Mouse (Mus musculus): ENCODE measurements around the gene Olfr516. TPM values are rescaled to one million over a fixed set of nuclear protein-coding genes. Genes with fewer than 3 reads are reported as not detected.

The Olfr516 gene
- polyA plus RNA-seq (2017; shearing (Covaris generic)): not detected

DNA sequence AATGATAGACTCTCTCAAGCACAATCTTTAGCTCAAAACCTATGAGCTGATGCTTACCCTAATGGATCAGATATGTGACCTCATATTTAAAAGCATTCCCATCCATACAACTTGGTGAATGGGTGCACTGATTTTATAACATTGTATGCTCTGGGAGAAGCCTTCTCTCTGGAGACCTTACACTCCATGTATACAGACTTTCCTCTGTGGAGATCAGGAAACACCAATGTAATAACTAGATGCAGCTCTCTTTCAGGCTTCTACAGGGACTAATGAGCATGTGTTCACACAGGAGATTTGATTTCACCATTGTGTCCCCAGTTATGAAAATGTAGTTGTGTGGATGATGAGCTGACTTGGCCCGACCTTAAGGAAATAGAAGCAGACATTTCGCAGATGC lies at the start of gene Olfr516:
Olfr516 (minus strand) TSS at position 101 of the 400 bp plus-strand sequence.

DNA sequence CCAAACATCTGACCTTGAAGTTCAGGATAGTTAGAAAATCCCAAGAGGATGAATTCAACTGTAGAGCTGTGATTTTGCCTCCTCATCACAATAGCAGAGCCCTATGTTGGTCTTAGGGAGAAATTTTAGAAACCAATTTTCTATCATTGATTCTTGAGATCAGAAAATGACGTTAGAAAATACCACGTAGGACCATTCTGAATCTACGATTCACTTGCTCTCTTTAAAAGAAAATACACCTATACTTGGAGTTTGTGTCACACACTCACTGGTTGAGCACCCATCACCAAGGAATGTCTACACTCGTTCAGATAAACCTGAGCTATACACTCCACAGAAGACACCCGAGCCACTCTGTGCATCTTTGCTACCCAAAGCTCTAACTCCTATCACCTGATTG lies 44.0 kb upstream of the Olfr516 start, which contains the start of gene Olfr519:
Olfr519 (minus strand) TSS at position 101 of the 400 bp plus-strand sequence.

DNA sequence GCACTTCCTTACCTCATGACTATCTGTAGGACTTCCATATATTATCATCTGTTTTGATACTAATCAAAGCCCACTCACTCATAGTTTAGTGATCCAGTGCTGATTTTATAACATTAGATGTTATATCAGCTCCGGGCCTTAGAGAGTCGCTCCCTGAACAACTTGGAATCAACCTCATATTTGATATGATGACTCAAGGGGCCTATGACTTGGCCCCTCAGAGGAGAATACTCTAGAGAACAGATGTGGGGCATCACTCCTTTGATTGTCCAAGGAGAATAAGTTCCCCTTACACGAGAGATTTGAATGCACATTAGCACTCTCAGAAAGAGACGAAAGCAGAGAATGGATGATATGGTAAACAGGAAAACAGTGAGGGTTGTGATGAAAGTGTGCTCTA lies 34.6 kb upstream of the Olfr516 start, which contains the start of gene Olfr518:
Olfr518 (minus strand) TSS at position 101 of the 400 bp plus-strand sequence.

DNA sequence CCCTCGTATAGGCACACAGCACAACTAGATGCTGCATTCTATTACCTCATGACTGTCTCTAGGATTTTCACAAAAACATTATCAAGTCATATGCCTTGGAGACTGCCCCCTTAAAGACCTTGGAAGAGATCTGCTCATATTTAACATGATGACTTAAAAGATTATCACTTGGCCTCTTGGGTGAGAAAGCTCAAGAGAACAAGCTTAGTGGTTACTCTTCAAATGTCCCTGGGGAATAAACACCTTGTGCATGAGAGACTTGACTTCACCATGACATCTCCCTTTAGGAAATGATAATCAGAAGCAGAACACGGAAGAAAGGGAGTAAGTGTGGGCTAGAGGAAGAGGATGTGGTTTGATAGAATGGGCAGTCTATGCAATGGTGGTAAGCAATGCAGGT lies 21.9 kb upstream of the Olfr516 start, which contains the start of gene Olfr517:
Olfr517 (minus strand) TSS at position 101 of the 400 bp plus-strand sequence.

DNA sequence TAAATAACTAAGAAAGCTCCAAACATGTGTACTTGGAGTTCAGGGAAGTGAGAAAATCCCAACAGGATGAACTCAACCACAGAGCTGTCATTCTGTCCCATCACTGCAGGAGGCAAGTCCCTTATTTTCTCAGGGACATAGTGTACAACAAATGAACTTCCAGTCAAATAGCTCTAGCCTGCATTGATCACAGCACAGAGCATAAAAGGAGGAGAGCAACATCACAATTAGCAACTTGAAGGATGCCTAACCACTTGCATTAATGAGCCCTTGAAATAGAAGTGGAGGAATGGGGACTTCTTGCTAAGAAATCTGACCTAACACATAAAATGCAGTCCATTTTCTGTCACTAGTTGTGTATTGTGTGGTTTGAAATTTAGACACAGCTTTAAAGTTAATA lies 24.4 kb downstream of the Olfr516 start, which contains the start of gene Olfr514:
Olfr514 (minus strand) TSS at position 101 of the 400 bp plus-strand sequence.

Other genes with a start within 250 kb of the Olfr516 start
- gene Olfr506, start 239.7 kb downstream of the Olfr516 start, polyA plus RNA-seq (2017; shearing (Covaris generic)): not detected
- gene Olfr507, start 228.7 kb downstream of the Olfr516 start, polyA plus RNA-seq (2017; shearing (Covaris generic)): not detected
- not detected for gene Olfr508, start 220.5 kb downstream of the Olfr516 start, polyA plus RNA-seq (2017; shearing (Covaris generic))
- not detected for gene Olfr509, start 198.6 kb downstream of the Olfr516 start, polyA plus RNA-seq (2017; shearing (Covaris generic))
- not detected for gene Olfr510, start 184.1 kb downstream of the Olfr516 start, polyA plus RNA-seq (2017; shearing (Covaris generic))
- not detected for gene Olfr512, start 137.2 kb downstream of the Olfr516 start, polyA plus RNA-seq (2017; shearing (Covaris generic))
- not detected for gene Olfr513, start 99.6 kb downstream of the Olfr516 start, polyA plus RNA-seq (2017; shearing (Covaris generic))
- not detected for gene Olfr514, start 24.5 kb downstream of the Olfr516 start, polyA plus RNA-seq (2017; shearing (Covaris generic))
- gene Olfr517, start 21.9 kb upstream of the Olfr516 start, polyA plus RNA-seq (2017; shearing (Covaris generic)): not detected
- not detected for gene Olfr518, start 34.5 kb upstream of the Olfr516 start, polyA plus RNA-seq (2017; shearing (Covaris generic))
- gene Olfr519, start 43.9 kb upstream of the Olfr516 start, polyA plus RNA-seq (2017; shearing (Covaris generic)): not detected
- 0.19 TPM for gene Nlrp10, start 79.6 kb upstream of the Olfr516 start, polyA plus RNA-seq (2017; shearing (Covaris generic))
- 138 TPM for gene Eif3f, start 83.9 kb upstream of the Olfr516 start, polyA plus RNA-seq (2017; shearing (Covaris generic))
- 0.36 TPM for gene Tub, start 99.8 kb upstream of the Olfr516 start, polyA plus RNA-seq (2017; shearing (Covaris generic))
- gene Ric3, start 232.8 kb upstream of the Olfr516 start, polyA plus RNA-seq (2017; shearing (Covaris generic)): 0.24 TPM

Data from CD4-positive, CD25-positive, alpha-beta regulatory T cell (primary cell).